In the genomic region with DNA sequence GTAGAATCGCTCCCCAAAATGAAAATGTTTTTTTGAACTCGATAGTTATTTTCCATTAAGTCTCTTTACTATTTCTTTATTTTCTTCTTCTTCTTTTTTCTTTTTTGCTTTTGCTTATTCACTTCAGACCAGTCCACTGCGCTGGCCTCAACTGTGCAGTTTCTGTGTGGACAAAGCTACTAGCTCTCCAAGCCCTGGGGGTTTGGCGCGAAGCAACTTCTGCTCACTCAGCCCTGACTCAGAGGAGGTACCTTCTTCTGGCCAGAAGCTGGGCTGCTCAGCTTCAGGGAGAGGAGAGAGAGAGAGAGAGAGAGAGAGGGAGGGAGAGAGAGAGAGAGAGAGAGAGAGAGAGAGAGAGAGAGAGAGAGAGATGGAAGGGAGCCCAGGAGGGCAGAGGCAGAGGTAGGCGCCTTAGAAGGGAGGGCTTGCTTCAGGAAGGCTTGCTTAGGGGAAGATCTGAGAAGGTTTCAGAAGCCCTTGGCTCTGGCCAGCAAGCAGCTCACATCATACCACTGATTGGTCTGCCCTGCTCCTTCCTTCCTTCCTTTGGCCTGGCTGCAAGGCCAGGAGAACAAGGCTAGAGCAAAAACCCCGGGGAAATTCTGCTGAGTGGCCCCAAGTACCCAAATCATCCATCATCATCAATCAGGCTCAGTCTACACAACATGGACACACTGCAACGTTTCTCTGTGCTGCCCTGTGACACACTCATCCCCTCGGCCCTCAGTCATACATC, we compare ENCODE assay signal across 8 mouse cellular contexts.
A peak's percentile ranks its signal among the peaks of the same experiment; 100 is the strongest.
DNase-seq lines count a peak whose midpoint lies in the region; ATAC-seq lines count a peak whose summit lies in the region.

No protein-coding gene starts in this region.

- no peaks in the 10 kb centered on the region for H3K9me3 ChIP-seq in kidney, embryonic 14.5 days (ENCODE audit: control insufficient read depth, low read length)
- H3K9me3 ChIP-seq in heart, embryonic 14.5 days (ENCODE audit: control insufficient read depth, low read length) = no peaks in the 10 kb centered on the region
- no peaks in the 10 kb centered on the region for H3K9me3 ChIP-seq in midbrain, embryonic 14.5 days (ENCODE audit: control insufficient read depth, low read length)

- ATAC-seq in kidney, embryonic 14.5 days (ENCODE audit: low FRiP score, low TSS enrichment) = peak; percentile 61
- no peak for ATAC-seq in heart, embryonic 14.5 days (ENCODE audit: insufficient number of reproducible peaks, insufficient read depth, low FRiP score, low read depth)
- no peak for ATAC-seq in midbrain, embryonic 14.5 days (ENCODE audit: low FRiP score, low TSS enrichment)

- H3K4me2 ChIP-seq in kidney, embryonic 14.5 days (replicated peaks; ENCODE audit: low read depth, low read length) = peak overlapping the region; percentile 40
- H3K4me2 ChIP-seq in heart, embryonic 14.5 days (ENCODE audit: low read length) = peak overlapping the region; percentile 56
- no peak overlapping the region for H3K4me2 ChIP-seq in midbrain, embryonic 14.5 days (ENCODE audit: low read length)

- H3K4me1 ChIP-seq in kidney, embryonic 14.5 days (ENCODE audit: control insufficient read depth, insufficient read depth, low read length) = peaks cover 8% of the 10 kb centered on the region
- H3K4me1 ChIP-seq in heart, embryonic 14.5 days (ENCODE audit: control insufficient read depth in 2 of 2, insufficient read depth in 2 of 2, low read length in 2 of 2) = peaks cover 3 to 16% of the 10 kb centered on the region in 2 experiments; a peak in 3 of 4 replicates
- H3K4me1 ChIP-seq in midbrain, embryonic 14.5 days (ENCODE audit: control insufficient read depth, insufficient read depth, low read length) = 0 out of 2 replicates have a peak, but pooled peaks cover 5% of the 10 kb centered on the region

- no peaks in the 10 kb centered on the region for H3K36me3 ChIP-seq in kidney, embryonic 14.5 days (ENCODE audit: control insufficient read depth, insufficient read depth, low read length)
- H3K36me3 ChIP-seq in heart, embryonic 14.5 days (ENCODE audit: control insufficient read depth, insufficient read depth, low read length) = no peaks in the 10 kb centered on the region
- H3K36me3 ChIP-seq in midbrain, embryonic 14.5 days (ENCODE audit: control insufficient read depth, insufficient read depth, low read length) = no peaks in the 10 kb centered on the region

- peak overlapping the region; percentile 44 for H3K9ac ChIP-seq in kidney, embryonic 14.5 days (ENCODE audit: low read depth, low read length)
- H3K9ac ChIP-seq in heart, embryonic 14.5 days (ENCODE audit: low read length) = peak overlapping the region; percentile 58; the same call in 1 of the 2 replicates
- no peak overlapping the region for H3K9ac ChIP-seq in midbrain, embryonic 14.5 days (replicated peaks; ENCODE audit: low read length)

- 48% methylated on average over 9 of the region's 9 CpGs for WGBS in kidney, embryonic 14.5 days
- 63% methylated on average over 9 of the region's 9 CpGs for WGBS in heart, embryonic 14.5 days
- WGBS in midbrain, embryonic 14.5 days = 67% methylated on average over 9 of the region's 9 CpGs

- no peak overlapping the region for H3K27ac ChIP-seq in kidney, embryonic 14.5 days (ENCODE audit: low read depth, low read length)
- peak overlapping the region in 1 of 2 experiments; percentile 64; a peak in 2 of 4 replicates for H3K27ac ChIP-seq in heart, embryonic 14.5 days (replicated peaks in 1 of 2; ENCODE audit: control insufficient read depth in 1 of 2, insufficient read depth in 1 of 2, low read depth in 2 of 2, low read length in 2 of 2)
- no peak overlapping the region for H3K27ac ChIP-seq in midbrain, embryonic 14.5 days (replicated peaks; ENCODE audit: low read depth, low read length)

- H3K27me3 ChIP-seq in kidney, embryonic 14.5 days (ENCODE audit: control insufficient read depth, insufficient read depth, low read length) = no peaks in the 10 kb centered on the region
- H3K27me3 ChIP-seq in heart, embryonic 14.5 days (ENCODE audit: control insufficient read depth, insufficient read depth, low read length) = no peaks in the 10 kb centered on the region
- H3K27me3 ChIP-seq in midbrain, embryonic 14.5 days (ENCODE audit: control insufficient read depth, insufficient read depth, low read length) = no peaks in the 10 kb centered on the region

- no peak for DNase-seq in kidney, adult 18-20 months
- DNase-seq in embryo, embryonic 10.5 days (ENCODE audit: low spot score) = peak; percentile 29
- DNase-seq in midbrain, embryonic 14.5 days = peak; percentile 9
- DNase-seq in spleen, adult 12 weeks (ENCODE audit: low spot score) = no peak
- no peak for DNase-seq in liver
- DNase-seq in cerebellum, postnatal 4 days (ENCODE audit: low spot score in 2 of 2) = no peak

- no peak overlapping the region for H3K4me3 ChIP-seq in kidney, embryonic 14.5 days (ENCODE audit: low read length)
- H3K4me3 ChIP-seq in heart, embryonic 14.5 days (ENCODE audit: control insufficient read depth in 1 of 2, insufficient read depth in 1 of 2, low read depth in 1 of 2, low read length in 2 of 2) = peak overlapping the region in 1 of 2 experiments; percentile 11; a peak in 1 of 4 replicates
- no peak overlapping the region for H3K4me3 ChIP-seq in midbrain, embryonic 14.5 days (replicated peaks; ENCODE audit: low read depth, low read length)

Comparison
In these comparisons a context has a peak if more than half of its experiments do, and no peak if none do; other contexts are left out.
1. DNase-seq: peak in embryo, embryonic 10.5 days (single experiment) and midbrain, embryonic 14.5 days (single experiment); none in kidney, adult 18-20 months (single experiment), spleen, adult 12 weeks (single experiment), liver (single experiment) and cerebellum, postnatal 4 days (0 of 2).